Mouse (Mus musculus) hindbrain, embryonic 11.5 days (tissue): ENCODE results near the gene Gp9. TPM values are rescaled to one million over a fixed set of nuclear protein-coding genes. Genes with fewer than 3 reads are reported as not detected.

Experiments
- ATAC-seq: fragments of 200-750 bp; cut with Nextera tagmentation; 2 replicates; pipeline ENCODE4 v1.8.0; 2017; ENCODE audit warnings: mild to moderate bottlenecking, moderate TSS enrichment, moderate library complexity; ENCODE audit not compliant: low FRiP score
- DNase-seq: peaks from one replicate; pipeline ENCODE4 v3.0.0-alpha.2; 2015; ENCODE audit warnings: low spot score
- H3K27ac ChIP-seq: fragments of 300-500 bp; sonication (generic); 2 replicates; pipeline ENCODE4 v1.5.1; 2014; ENCODE audit warnings: mild to moderate bottlenecking, low read depth, low read length
- H3K27me3 ChIP-seq: fragments of 300-500 bp; sonication (generic); 2 replicates; pipeline ENCODE4 v1.6.1; 2014; ENCODE audit warnings: mild to moderate bottlenecking, low read length, moderate library complexity, mixed read lengths; ENCODE audit not compliant: control insufficient read depth, insufficient read depth
- H3K36me3 ChIP-seq: fragments of 300-500 bp; sonication (generic); 2 replicates; pipeline ENCODE4 v1.6.1; 2014; ENCODE audit warnings: mild to moderate bottlenecking, low read length, moderate library complexity, mixed read lengths; ENCODE audit not compliant: control insufficient read depth, insufficient read depth
- H3K4me1 ChIP-seq: fragments of 300-500 bp; sonication (generic); replicated peaks from 2 replicates; pipeline ENCODE4 v1.6.1; 2014; ENCODE audit warnings: low read length, mixed read lengths; ENCODE audit not compliant: control insufficient read depth, insufficient read depth
- H3K4me2 ChIP-seq: fragments of 300-500 bp; sonication (generic); replicated peaks from 2 replicates; pipeline ENCODE4 v1.6.1; 2014; ENCODE audit warnings: mild to moderate bottlenecking, low read depth, low read length
- H3K4me3 ChIP-seq: fragments of 300-500 bp; sonication (generic); 2 replicates; pipeline ENCODE4 v1.5.1; 2014; ENCODE audit warnings: low read depth, low read length
- H3K9ac ChIP-seq: fragments of 300-500 bp; sonication (generic); 2 replicates; pipeline ENCODE4 v1.6.1; 2014; ENCODE audit warnings: low read depth, low read length
- H3K9me3 ChIP-seq: fragments of 300-500 bp; sonication (generic); 2 replicates; pipeline ENCODE4 v1.6.1; 2016; ENCODE audit warnings: low read length; ENCODE audit not compliant: control insufficient read depth
- WGBS: fragments of 180-500 bp; shearing (Covaris S2); extraction: QIAGEN DNeasy Blood & Tissue Kit; methylation state at CpG from one replicate; pipeline ENCODE4 v1.1.7; 2014; 5-methylcytosine and 5-hydroxymethylcytosine counted together
- polyA plus RNA-seq: library from polyadenylated mRNA; unstranded; fragments of >200 nt; fragmentation: Nextera tagmentation; extraction: Ambion mirVana; gene quantifications from 2 replicates; pipeline ENCODE4 v1.2.1, GENCODE M21; 2014

The Gp9 gene
- polyA plus RNA-seq, 1 experiment from 2014 or later = 2.2 TPM

DNA sequence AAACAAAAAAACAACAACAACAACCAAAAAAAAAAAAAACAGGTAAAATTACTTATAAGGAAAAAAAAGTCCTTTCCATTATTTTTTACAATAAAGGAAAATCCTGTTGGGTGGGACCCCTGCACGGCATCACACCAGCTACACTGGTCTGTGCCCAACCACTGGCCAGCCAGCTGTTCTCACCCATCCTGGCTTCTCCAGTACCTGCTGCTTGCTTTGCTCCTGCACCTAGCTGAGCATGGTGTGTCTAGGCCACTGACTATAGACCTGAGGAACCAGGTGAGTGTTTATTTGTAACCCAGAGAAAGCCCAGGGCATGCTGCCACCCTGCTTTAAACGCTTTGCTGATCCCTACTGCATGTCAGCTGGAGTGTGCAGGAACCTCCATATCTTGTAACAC, 42.5 kb downstream of the Gp9 start:
- no peaks in the 10 kb centered on the region for H3K4me1 ChIP-seq
- no peak for ATAC-seq

More for the DNA sequence above, 42.5 kb downstream of the Gp9 start:
- peaks cover 33% of the 10 kb centered on the region for H3K36me3 ChIP-seq
- H3K9ac ChIP-seq = no peak overlapping the region
- DNase-seq = no peak
- H3K4me2 ChIP-seq = no peak overlapping the region
- WGBS = 96% methylated on average over 2 of the region's 2 CpGs
- no peaks in the 10 kb centered on the region for H3K27me3 ChIP-seq
- no peaks in the 10 kb centered on the region for H3K9me3 ChIP-seq
- no peak overlapping the region for H3K4me3 ChIP-seq
- H3K27ac ChIP-seq = no peak overlapping the region

Other genes with a start within 250 kb of the Gp9 start
- 2.6 and 3.2 TPM in 2 replicates for gene Arhgap25, start 244.8 kb upstream of the Gp9 start, polyA plus RNA-seq
- 2.8 and 3.6 TPM in 2 replicates for gene Prokr1, start 187.3 kb upstream of the Gp9 start, polyA plus RNA-seq
- gene Aplf, start 105.9 kb upstream of the Gp9 start, polyA plus RNA-seq = 15.7 and 16.4 TPM in 2 replicates
- gene Efcc1, start 47.2 kb upstream of the Gp9 start, polyA plus RNA-seq = 5.6 and 7.7 TPM in 2 replicates
- gene Rab43, start 34.1 kb downstream of the Gp9 start, polyA plus RNA-seq = 5.0 and 6.8 TPM in 2 replicates
- 3.2 and 3.8 TPM in 2 replicates for gene Gm45140, start 57.7 kb downstream of the Gp9 start, polyA plus RNA-seq
- gene Isy1, start 60.7 kb downstream of the Gp9 start, polyA plus RNA-seq = 57.7 and 61.7 TPM in 2 replicates
- 1,125 and 1,154 TPM in 2 replicates for gene Cnbp, start 73.0 kb downstream of the Gp9 start, polyA plus RNA-seq
- 128 and 138 TPM in 2 replicates for gene Copg1, start 109.7 kb downstream of the Gp9 start, polyA plus RNA-seq
- 50.7 and 52.3 TPM in 2 replicates for gene Hmces, start 135.9 kb downstream of the Gp9 start, polyA plus RNA-seq
- gene H1fx, start 203.6 kb downstream of the Gp9 start, polyA plus RNA-seq = 41.3 and 74.2 TPM in 2 replicates